Mouse (Mus musculus) G1E (cell line): ENCODE results near the gene Tjp1.

Experiments
- CTCF ChIP-seq: IDR thresholded peaks from 2 replicates; pipeline ENCODE4 v1.5.1; 2012; ENCODE audit warnings: low read depth, low read length, inconsistent platforms, mixed read lengths
- GATA1 ChIP-seq: IDR thresholded peaks from 2 replicates; pipeline ENCODE4 v1.6.1; 2012; ENCODE audit warnings: borderline replicate concordance, low read length, inconsistent platforms, mixed read lengths
- GATA2 ChIP-seq: IDR thresholded peaks from 2 replicates; pipeline ENCODE4 v1.6.1; 2012; ENCODE audit warnings: low read depth, low read length, inconsistent platforms, borderline replicate concordance
- POLR2AphosphoS5 ChIP-seq: IDR thresholded peaks from 2 replicates; pipeline ENCODE4 v1.6.1; 2012; ENCODE audit warnings: low read depth, low read length, inconsistent platforms; ENCODE audit not compliant: insufficient replicate concordance
- TAL1 ChIP-seq: conservative IDR thresholded peaks from 2 replicates; pipeline ENCODE4 v1.6.1; 2012; ENCODE audit warnings: low read depth, low read length, inconsistent platforms, mixed read lengths

GRCm38 (mm10) chr7:65375621-65376020 lies 152.0 kb downstream of the Tjp1 start:
- TF ChIP-seq CTCF = no peak
- no peak for TF ChIP-seq POLR2AphosphoS5
- TF ChIP-seq GATA2 = no peak
- TF ChIP-seq GATA1 = no peak
- TF ChIP-seq TAL1 = no peak
